In genomic region chr4:31936358-31936757, GRCm38 (mm10) we compare ENCODE assay signal across 10 mouse cellular contexts. TPM values are rescaled to one million over a fixed set of nuclear protein-coding genes. Genes with fewer than 3 reads are reported as not detected.
DNase-seq lines count a peak whose midpoint lies in the region; ATAC-seq and TF ChIP-seq lines count a peak whose summit lies in the region.
"Had no signal": no experiment of that assay in that cellular context is flagged by ENCODE, and none has a peak within 500 bp of the region (broad histone marks: within the 10 kb centered on the region; RNA-seq: fewer than 3 reads in every experiment).

No protein-coding gene starts in this region.

- no peaks in the 10 kb centered on the region for H3K36me3 ChIP-seq in kidney, postnatal 0 days (ENCODE audit: insufficient read depth, low read length)
- no peaks in the 10 kb centered on the region for H3K36me3 ChIP-seq in embryonic facial prominence, embryonic 15.5 days
- no peaks in the 10 kb centered on the region for H3K36me3 ChIP-seq in hindbrain, embryonic 15.5 days
- no peaks in the 10 kb centered on the region for H3K36me3 ChIP-seq in neural tube, embryonic 15.5 days
- H3K36me3 ChIP-seq in kidney, embryonic 14.5 days (ENCODE audit: control insufficient read depth, insufficient read depth, low read length): no peaks in the 10 kb centered on the region

- no peaks in the 10 kb centered on the region for H3K27me3 ChIP-seq in kidney, postnatal 0 days (ENCODE audit: insufficient read depth, low read length)
- H3K27me3 ChIP-seq in embryonic facial prominence, embryonic 15.5 days: peaks cover 2% of the 10 kb centered on the region; the same call in 1 of the 2 replicates
- no peaks in the 10 kb centered on the region for H3K27me3 ChIP-seq in hindbrain, embryonic 15.5 days
- H3K27me3 ChIP-seq in neural tube, embryonic 15.5 days (replicated peaks): no peaks in the 10 kb centered on the region
- H3K27me3 ChIP-seq in kidney, embryonic 14.5 days (ENCODE audit: control insufficient read depth, insufficient read depth, low read length): no peaks in the 10 kb centered on the region

- TF ChIP-seq CTCF in kidney, postnatal 0 days (IDR thresholded peaks at IDR 0.05; ENCODE audit: low read depth): no peak

- H3K27ac ChIP-seq in kidney, postnatal 0 days: no peak overlapping the region
- H3K27ac ChIP-seq in embryonic facial prominence, embryonic 15.5 days (replicated peaks): no peak overlapping the region
- H3K27ac ChIP-seq in hindbrain, embryonic 15.5 days (replicated peaks): no peak overlapping the region
- H3K27ac ChIP-seq in neural tube, embryonic 15.5 days (replicated peaks): no peak overlapping the region
- no peak overlapping the region; the same call in 1 of the 2 replicates for H3K27ac ChIP-seq in kidney, embryonic 14.5 days (ENCODE audit: low read depth, low read length)

- WGBS in kidney, postnatal 0 days: 30% methylated on average over 8 of the region's 8 CpGs
- 17% methylated on average over 8 of the region's 8 CpGs for WGBS in embryonic facial prominence, embryonic 15.5 days
- WGBS in hindbrain, embryonic 15.5 days: 5% methylated on average over 8 of the region's 8 CpGs
- 4% methylated on average over 8 of the region's 8 CpGs for WGBS in neural tube, embryonic 15.5 days
- 23% methylated on average over 8 of the region's 8 CpGs for WGBS in kidney, embryonic 14.5 days

- 0 out of 2 replicates have a peak overlapping the region, but pooled peaks have one; percentile 94 for H3K4me2 ChIP-seq in kidney, postnatal 0 days (ENCODE audit: low read length)
- peak overlapping the region; percentile 89; the same call in 1 of the 2 replicates for H3K4me2 ChIP-seq in embryonic facial prominence, embryonic 15.5 days (replicated peaks)
- peak overlapping the region; percentile 98 for H3K4me2 ChIP-seq in hindbrain, embryonic 15.5 days
- peak overlapping the region; percentile 86 for H3K4me2 ChIP-seq in neural tube, embryonic 15.5 days
- H3K4me2 ChIP-seq in kidney, embryonic 14.5 days (replicated peaks; ENCODE audit: low read depth, low read length): no peak overlapping the region

- no peaks in the 10 kb centered on the region for H3K9me3 ChIP-seq in kidney, postnatal 0 days (replicated peaks; ENCODE audit: low read length)
- H3K9me3 ChIP-seq in embryonic facial prominence, embryonic 15.5 days (replicated peaks): no peaks in the 10 kb centered on the region
- no peaks in the 10 kb centered on the region for H3K9me3 ChIP-seq in hindbrain, embryonic 15.5 days
- no peaks in the 10 kb centered on the region for H3K9me3 ChIP-seq in neural tube, embryonic 15.5 days (replicated peaks)
- no peaks in the 10 kb centered on the region for H3K9me3 ChIP-seq in kidney, embryonic 14.5 days (ENCODE audit: control insufficient read depth, low read length)

- no peak overlapping the region for H3K9ac ChIP-seq in kidney, postnatal 0 days (ENCODE audit: low read depth, low read length)
- no peak overlapping the region for H3K9ac ChIP-seq in embryonic facial prominence, embryonic 15.5 days
- no peak overlapping the region for H3K9ac ChIP-seq in hindbrain, embryonic 15.5 days
- no peak overlapping the region for H3K9ac ChIP-seq in neural tube, embryonic 15.5 days (replicated peaks)
- no peak overlapping the region for H3K9ac ChIP-seq in kidney, embryonic 14.5 days (ENCODE audit: low read depth, low read length)

- H3K4me3 ChIP-seq in kidney, postnatal 0 days (replicated peaks; ENCODE audit: low read depth, low read length): no peak overlapping the region
- H3K4me3 ChIP-seq in embryonic facial prominence, embryonic 15.5 days (replicated peaks): no peak overlapping the region
- H3K4me3 ChIP-seq in hindbrain, embryonic 15.5 days: no peak overlapping the region
- H3K4me3 ChIP-seq in neural tube, embryonic 15.5 days (replicated peaks): no peak overlapping the region
- H3K4me3 ChIP-seq in kidney, embryonic 14.5 days (ENCODE audit: low read length): no peak overlapping the region

- H3K4me1 ChIP-seq in kidney, postnatal 0 days (replicated peaks; ENCODE audit: insufficient read depth, low read length): no peaks in the 10 kb centered on the region; the same call in 1 of the 2 replicates
- H3K4me1 ChIP-seq in embryonic facial prominence, embryonic 15.5 days: peaks cover 14% of the 10 kb centered on the region
- H3K4me1 ChIP-seq in hindbrain, embryonic 15.5 days (replicated peaks): peaks cover 23% of the 10 kb centered on the region
- peaks cover 18% of the 10 kb centered on the region for H3K4me1 ChIP-seq in neural tube, embryonic 15.5 days
- peaks cover 11% of the 10 kb centered on the region; the same call in 1 of the 2 replicates for H3K4me1 ChIP-seq in kidney, embryonic 14.5 days (ENCODE audit: control insufficient read depth, insufficient read depth, low read length)

- ATAC-seq in kidney, postnatal 0 days (replicated peaks; ENCODE audit: low FRiP score, low read depth): no peak
- ATAC-seq in embryonic facial prominence, embryonic 15.5 days (ENCODE audit: insufficient number of reproducible peaks, low FRiP score, low TSS enrichment, low read depth): no peak
- ATAC-seq in hindbrain, embryonic 15.5 days (ENCODE audit: low FRiP score, low read depth): no peak
- ATAC-seq in neural tube, embryonic 15.5 days (ENCODE audit: low FRiP score): no peak
- ATAC-seq in kidney, embryonic 14.5 days (ENCODE audit: low FRiP score, low TSS enrichment): no peak

- no peak for DNase-seq in kidney, postnatal 0 days (ENCODE audit: low spot score)
- DNase-seq in kidney, postnatal 10 days: no peak
- DNase-seq in yolk sac, embryonic 10.5 days (ENCODE audit: low spot score): no peak
- DNase-seq: kidney, postnatal 36 days; right cerebral cortex, postnatal 25 days; thymus, adult 2 months had no signal

RNA-seq across cellular contexts. Expression of gene Map3k7, which starts 27.5 kb away (rescaled TPM):
- polyA plus RNA-seq in kidney, postnatal 0 days (2015; fragmentation: Nextera tagmentation; extraction: Ambion mirVana): 20.7 and 21.8 TPM in 2 replicates
- polyA plus RNA-seq in embryonic facial prominence, embryonic 15.5 days (2015; fragmentation: Nextera tagmentation; extraction: Ambion mirVana): 28.8 and 30.1 TPM in 2 replicates
- polyA plus RNA-seq in hindbrain, embryonic 15.5 days (2015; fragmentation: Nextera tagmentation; extraction: Ambion mirVana): 24.3 and 24.9 TPM in 2 replicates
- polyA plus RNA-seq in neural tube, embryonic 15.5 days (2015; fragmentation: Nextera tagmentation; extraction: Ambion mirVana): 21.6 and 22.0 TPM in 2 replicates
- polyA plus RNA-seq in kidney, embryonic 14.5 days (2014; fragmentation: Nextera tagmentation; extraction: Ambion mirVana): 19.8 and 49.5 TPM in 2 replicates
